Mouse (Mus musculus) heart, embryonic 14.5 days (tissue): ENCODE results near the gene Pprc1. TPM values are rescaled to one million over a fixed set of nuclear protein-coding genes. Genes with fewer than 3 reads are reported as not detected.

ENCODE experiments used
- ATAC-seq: fragments of 200-750 bp; cut with Nextera tagmentation; 2 replicates; pipeline ENCODE4 v1.8.0; 2017; ENCODE audit warnings: low read depth, moderate TSS enrichment; ENCODE audit not compliant: insufficient number of reproducible peaks, insufficient read depth, low FRiP score
- H3K27ac ChIP-seq, 2 experiments: fragments of 200-500 bp in 1 of 2; fragments of 300-500 bp in 1 of 2; sonication (generic) in 1 of 2; replicated peaks in 1 of 2; 2 replicates each; pipeline ENCODE4 v1.5.1; 2012 to 2014; ENCODE audit warnings: low read depth in 2 of 2, low read length in 2 of 2, control low read depth in 1 of 2, mild to moderate bottlenecking in 1 of 2, mixed read lengths in 1 of 2; ENCODE audit not compliant: control insufficient read depth in 1 of 2, insufficient read depth in 1 of 2
- H3K27me3 ChIP-seq: fragments of 300-500 bp; sonication (generic); 2 replicates; pipeline ENCODE4 v1.6.1; 2014; ENCODE audit warnings: mild to moderate bottlenecking, low read length, control low read depth; ENCODE audit not compliant: control insufficient read depth, insufficient read depth
- H3K36me3 ChIP-seq: fragments of 300-500 bp; sonication (generic); 2 replicates; pipeline ENCODE4 v1.6.1; 2014; ENCODE audit warnings: mild to moderate bottlenecking, control low read depth, low read length, mixed read lengths; ENCODE audit not compliant: control insufficient read depth, insufficient read depth
- H3K4me1 ChIP-seq, 2 experiments: fragments of 200-500 bp in 1 of 2; fragments of 300-500 bp in 1 of 2; sonication (generic) in 1 of 2; 2 replicates each; pipeline ENCODE4 v1.6.1; 2012 to 2014; ENCODE audit warnings: low read length in 2 of 2, control low read depth in 1 of 2, mixed read lengths in 1 of 2; ENCODE audit not compliant: control insufficient read depth in 2 of 2, insufficient read depth in 2 of 2
- H3K4me2 ChIP-seq: fragments of 300-500 bp; sonication (generic); 2 replicates; pipeline ENCODE4 v1.6.1; 2014; ENCODE audit warnings: mild to moderate bottlenecking, low read length
- H3K4me3 ChIP-seq, 2 experiments: fragments of 200-500 bp in 1 of 2; fragments of 300-500 bp in 1 of 2; sonication (generic) in 1 of 2; 2 replicates each; pipeline ENCODE4 v1.5.1; 2012 to 2014; ENCODE audit warnings: low read length in 2 of 2, mild to moderate bottlenecking in 2 of 2, control low read depth in 1 of 2, low read depth in 1 of 2, moderate library complexity in 1 of 2; ENCODE audit not compliant: control insufficient read depth in 1 of 2, insufficient read depth in 1 of 2
- H3K9ac ChIP-seq: fragments of 300-500 bp; sonication (generic); 2 replicates; pipeline ENCODE4 v1.6.1; 2014; ENCODE audit warnings: mild to moderate bottlenecking, low read length
- H3K9me3 ChIP-seq: fragments of 300-500 bp; sonication (generic); 2 replicates; pipeline ENCODE4 v1.6.1; 2016; ENCODE audit warnings: low read length, control low read depth; ENCODE audit not compliant: control insufficient read depth
- WGBS: fragments of 180-500 bp; shearing (Covaris S2); extraction: QIAGEN DNeasy Blood & Tissue Kit; methylation state at CpG from one replicate; pipeline ENCODE4 v1.1.7; 2014; 5-methylcytosine and 5-hydroxymethylcytosine counted together
- polyA plus RNA-seq: library from polyadenylated mRNA; unstranded; fragments of >200 nt; fragmentation: Nextera tagmentation; extraction: Ambion mirVana; gene quantifications from 2 replicates; pipeline ENCODE4 v1.2.1, GENCODE M21; 2014

Gene Pprc1
- polyA plus RNA-seq, 1 experiment from 2014 or later = 26.4 TPM

DNA sequence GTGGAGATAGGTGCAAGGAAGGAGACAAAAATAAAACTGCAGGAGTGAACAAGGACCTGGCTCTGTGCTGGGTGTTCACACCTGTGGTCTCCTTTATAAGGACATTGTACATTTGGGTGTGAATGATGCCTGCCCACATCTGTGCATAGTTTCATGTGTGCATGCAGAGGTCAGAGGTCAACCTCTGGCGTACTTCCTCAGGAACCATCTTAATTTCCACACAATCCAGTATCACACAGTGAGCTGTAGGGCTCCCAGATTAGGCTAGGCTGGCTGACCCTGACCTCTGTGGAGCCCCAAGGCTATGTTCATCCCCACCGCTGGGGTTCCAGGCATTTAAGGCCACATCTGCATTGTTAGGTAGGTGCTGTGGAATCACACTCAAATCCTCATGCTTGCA, 2.7 kb downstream of the Pprc1 start:
- H3K27me3 ChIP-seq = no peaks in the 10 kb centered on the region
- peaks cover 19 to 35% of the 10 kb centered on the region in 2 experiments for H3K4me1 ChIP-seq
- H3K9me3 ChIP-seq = no peaks in the 10 kb centered on the region
- no peak overlapping the region for H3K9ac ChIP-seq
- no peak overlapping the region for H3K27ac ChIP-seq
- H3K36me3 ChIP-seq = no peaks in the 10 kb centered on the region
- WGBS = 83% methylated on average over 2 of the region's 2 CpGs
- no peak overlapping the region for H3K4me3 ChIP-seq
- no peak overlapping the region for H3K4me2 ChIP-seq
- ATAC-seq = no peak

- WGBS = 57% methylated on average over 4 of the region's 4 CpGs
- H3K27ac ChIP-seq = no peak overlapping the region
- no peaks in the 10 kb centered on the region for H3K27me3 ChIP-seq
- no peak overlapping the region for H3K4me3 ChIP-seq
- no peaks in the 10 kb centered on the region for H3K36me3 ChIP-seq
- H3K4me2 ChIP-seq = no peak overlapping the region
- no peaks in the 10 kb centered on the region for H3K9me3 ChIP-seq
- no peak for ATAC-seq
- peaks cover 6 to 18% of the 10 kb centered on the region in 2 experiments for H3K4me1 ChIP-seq
- no peak overlapping the region for H3K9ac ChIP-seq
Measured at GRCm38 (mm10) chr19:46049129-46049528, 4.4 kb downstream of the Pprc1 start.

GRCm38 (mm10) chr19:46050462-46050861, 5.8 kb downstream of the Pprc1 start:
- H3K27me3 ChIP-seq = no peaks in the 10 kb centered on the region
- 61% methylated on average over 2 of the region's 2 CpGs for WGBS
- no peak overlapping the region for H3K9ac ChIP-seq
- H3K4me3 ChIP-seq = no peak overlapping the region
- no peak for ATAC-seq
- H3K27ac ChIP-seq = no peak overlapping the region
- H3K4me1 ChIP-seq = peaks cover 6 to 17% of the 10 kb centered on the region in 2 experiments
- H3K4me2 ChIP-seq = no peak overlapping the region
- H3K36me3 ChIP-seq = no peaks in the 10 kb centered on the region
- H3K9me3 ChIP-seq = no peaks in the 10 kb centered on the region

DNA sequence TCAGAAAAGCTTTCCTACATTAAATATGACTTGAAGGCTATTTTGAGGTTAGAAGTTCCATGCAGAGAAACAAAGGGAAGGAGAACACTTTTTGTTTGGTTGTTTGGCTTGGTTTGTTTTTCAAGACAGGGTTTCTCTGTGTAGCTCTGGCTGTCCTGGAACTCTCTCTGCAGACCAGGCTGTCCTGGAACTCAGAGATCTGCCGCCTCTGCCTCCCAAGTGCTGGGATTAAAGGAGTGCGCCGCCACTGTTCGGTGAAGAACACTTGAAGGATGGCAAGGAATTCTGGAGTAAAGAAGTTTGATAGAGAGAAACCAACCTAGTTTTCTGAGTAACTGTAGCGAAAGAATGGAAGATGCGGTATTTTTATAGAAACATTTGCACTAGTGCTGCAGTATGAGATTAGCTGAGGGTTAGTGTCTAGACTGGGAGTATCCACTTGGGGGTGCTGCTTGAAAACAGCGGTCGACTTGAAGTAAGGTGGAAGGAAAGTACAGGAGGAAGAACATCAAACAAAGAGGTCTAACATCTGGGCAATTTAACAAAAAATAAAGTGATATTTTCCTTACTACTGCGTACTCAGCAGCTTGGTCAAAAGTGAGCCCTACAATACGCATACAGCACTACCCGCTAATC, 11.2 kb downstream of the Pprc1 start:
- H3K9ac ChIP-seq = peak overlapping the region; percentile 88
- WGBS = under 1% methylated on average over 11 of the region's 11 CpGs
- H3K4me2 ChIP-seq = peak overlapping the region; percentile 84
- no peaks in the 10 kb centered on the region for H3K36me3 ChIP-seq
- ATAC-seq = peak; percentile 49
- H3K4me3 ChIP-seq = peak overlapping the region; percentile 36 to 91; a peak in 3 of 4 replicates
- H3K9me3 ChIP-seq = no peaks in the 10 kb centered on the region
- peak overlapping the region in 1 of 2 experiments; percentile 97; a peak in 2 of 4 replicates for H3K27ac ChIP-seq
- H3K27me3 ChIP-seq = no peaks in the 10 kb centered on the region
- H3K4me1 ChIP-seq = peaks cover 2 to 12% of the 10 kb centered on the region in 2 experiments; a peak in 3 of 4 replicates

- Histone ChIP-seq H3K27me3 (no peaks in the 10 kb centered on the region), H3K4me1 (peaks cover 2 to 12% of the 10 kb centered on the region in 2 experiments; a peak in 3 of 4 replicates), H3K36me3 (peaks cover 5% of the 10 kb centered on the region), H3K9ac (peak overlapping the region; percentile 88), H3K4me2 (peak overlapping the region; percentile 84), H3K9me3 (no peaks in the 10 kb centered on the region), H3K27ac (peak overlapping the region; percentile 91 to 97), H3K4me3 (peak overlapping the region; percentile 77 to 91)
- ATAC-seq = peak; percentile 90
- under 1% methylated on average over 52 of the region's 52 CpGs for WGBS
Measured at GRCm38 (mm10) chr19:46056388-46056946, 11.8 kb downstream of the Pprc1 start.

- Histone ChIP-seq H3K27me3 (no peaks in the 10 kb centered on the region), H3K4me3 (peak overlapping the region; percentile 77 to 91), H3K9ac (peak overlapping the region; percentile 88), H3K9me3 (no peaks in the 10 kb centered on the region), H3K4me2 (peak overlapping the region; percentile 84), H3K4me1 (peaks cover 2 to 12% of the 10 kb centered on the region in 2 experiments; a peak in 3 of 4 replicates), H3K36me3 (peaks cover 11% of the 10 kb centered on the region), H3K27ac (peak overlapping the region; percentile 91 to 97)
- WGBS = 1% methylated on average over 41 of the region's 42 CpGs
- peak; percentile 75 for ATAC-seq
Measured at GRCm38 (mm10) chr19:46056947-46057607, 12.4 kb downstream of the Pprc1 start.

GRCm38 (mm10) chr19:46058466-46058865, 13.8 kb downstream of the Pprc1 start:
- no peaks in the 10 kb centered on the region for H3K27me3 ChIP-seq
- no peaks in the 10 kb centered on the region for H3K9me3 ChIP-seq
- WGBS = 93% methylated on average over 7 of the region's 7 CpGs
- peak overlapping the region; percentile 84 for H3K4me2 ChIP-seq
- H3K4me3 ChIP-seq = no peak overlapping the region
- H3K27ac ChIP-seq = no peak overlapping the region
- H3K4me1 ChIP-seq = peaks cover 2 to 12% of the 10 kb centered on the region in 2 experiments; a peak in 3 of 4 replicates
- H3K36me3 ChIP-seq = peaks cover 25% of the 10 kb centered on the region
- H3K9ac ChIP-seq = no peak overlapping the region
- no peak for ATAC-seq
